Mouse (Mus musculus): ENCODE measurements around the gene Apol7b. TPM values are rescaled to one million over a fixed set of nuclear protein-coding genes. Genes with fewer than 3 reads are reported as not detected.
A peak's percentile ranks its signal among the peaks of the same experiment; 100 is the strongest.
"Not testable (repeated sequence)": the region's sequence is repeated elsewhere in the genome, so short reads cannot be mapped to it uniquely, and the experiment has no call there.

The Apol7b gene
- polyA plus RNA-seq, 1 experiment from 2014 or later, result 0.28 TPM

- H3K4me1 ChIP-seq (ENCODE audit: control insufficient read depth, insufficient read depth, low read length); H3K27me3 ChIP-seq (replicated peaks; ENCODE audit: control insufficient read depth, insufficient read depth, low read length); H3K27ac ChIP-seq (ENCODE audit: low read length); H3K4me3 ChIP-seq (ENCODE audit: low read length); H3K4me2 ChIP-seq (ENCODE audit: low read depth, low read length); H3K9ac ChIP-seq (ENCODE audit: low read depth, low read length); H3K9me3 ChIP-seq (ENCODE audit: control insufficient read depth, low read length); H3K36me3 ChIP-seq (ENCODE audit: control insufficient read depth, insufficient read depth, low read length): not testable (repeated sequence)
- ATAC-seq, result peak; percentile 96
- 42% methylated on average over 8 of the region's 10 CpGs for WGBS
Measured at GRCm38 (mm10) chr15:77428690-77429448, 18.4 kb downstream of the Apol7b start.

GRCm38 (mm10) chr15:77422925-77423324 is 24.4 kb downstream of the Apol7b start:
- H3K4me1 ChIP-seq (ENCODE audit: control insufficient read depth, insufficient read depth, low read length); H3K4me3 ChIP-seq (ENCODE audit: low read length); H3K9me3 ChIP-seq (ENCODE audit: control insufficient read depth, low read length); H3K4me2 ChIP-seq (ENCODE audit: low read depth, low read length); H3K27me3 ChIP-seq (replicated peaks; ENCODE audit: control insufficient read depth, insufficient read depth, low read length); H3K36me3 ChIP-seq (ENCODE audit: control insufficient read depth, insufficient read depth, low read length); H3K27ac ChIP-seq (ENCODE audit: low read length); H3K9ac ChIP-seq (ENCODE audit: low read depth, low read length): not testable (repeated sequence)
- peak; percentile 56; the same call in 1 of the 2 replicates for ATAC-seq
- 63% methylated on average over 3 of the region's 7 CpGs for WGBS

DNA sequence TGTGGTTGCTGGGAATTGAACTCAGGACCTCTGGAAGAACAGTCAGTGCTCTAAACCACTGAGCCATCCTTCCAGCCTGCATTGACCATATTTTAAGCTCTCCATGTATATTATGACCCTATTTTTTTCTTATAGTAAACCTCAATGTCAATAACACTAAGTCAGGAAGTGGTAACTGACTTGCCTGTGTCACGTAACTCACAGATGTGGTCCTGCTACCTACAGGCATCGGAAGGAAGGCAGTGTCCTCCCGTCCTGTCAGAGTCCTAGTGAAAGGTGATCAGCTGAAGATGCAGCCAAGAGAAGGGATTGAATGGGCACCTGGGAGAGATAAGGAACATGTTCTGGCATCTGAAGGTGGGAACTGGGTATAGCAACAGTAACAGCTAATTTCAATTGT is 27.6 kb downstream of the Apol7b start:
- not testable (repeated sequence) for H3K9ac ChIP-seq (ENCODE audit: low read depth, low read length); H3K9me3 ChIP-seq (ENCODE audit: control insufficient read depth, low read length); H3K36me3 ChIP-seq (ENCODE audit: control insufficient read depth, insufficient read depth, low read length); H3K4me1 ChIP-seq (ENCODE audit: control insufficient read depth, insufficient read depth, low read length); H3K4me2 ChIP-seq (ENCODE audit: low read depth, low read length); H3K27me3 ChIP-seq (replicated peaks; ENCODE audit: control insufficient read depth, insufficient read depth, low read length); H3K4me3 ChIP-seq (ENCODE audit: low read length); H3K27ac ChIP-seq (ENCODE audit: low read length); ATAC-seq
- WGBS, result no CpG with 5 or more reads among the region's 3 CpGs

DNA sequence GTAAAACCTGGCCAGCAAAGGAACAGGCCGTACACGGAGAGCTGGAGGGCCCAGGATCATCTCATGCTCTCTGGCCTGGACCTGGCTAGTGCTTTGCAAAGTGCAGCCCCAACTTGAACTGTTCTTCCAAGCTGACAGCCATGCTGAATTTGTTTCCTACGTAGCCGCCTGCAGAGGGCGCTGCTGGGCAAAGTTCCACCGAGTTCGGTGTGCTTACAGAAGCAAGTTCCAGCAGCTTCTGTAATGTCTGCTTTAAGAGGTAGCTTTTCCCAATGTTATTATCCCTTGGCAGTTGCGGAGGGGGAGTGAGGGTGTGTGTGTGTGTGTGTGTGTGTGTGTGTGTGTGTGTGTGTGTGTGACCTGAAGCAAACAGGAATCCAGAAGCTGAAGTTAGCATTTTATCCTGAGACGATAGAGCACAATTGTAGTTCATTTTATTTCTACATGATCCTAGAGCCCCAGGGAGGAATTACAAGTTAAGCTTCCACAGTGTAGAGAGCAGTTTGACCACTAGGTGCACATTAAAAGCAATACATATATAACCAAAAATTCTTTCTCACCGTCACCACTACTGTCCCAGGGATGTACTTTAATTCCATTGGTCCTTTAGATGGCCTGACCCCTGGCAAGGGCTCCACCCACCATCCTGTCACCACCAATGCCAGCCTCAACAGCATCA is 30.5 kb downstream of the Apol7b start:
- not testable (repeated sequence) for ATAC-seq; H3K4me1 ChIP-seq (ENCODE audit: control insufficient read depth, insufficient read depth, low read length); H3K27ac ChIP-seq (ENCODE audit: low read length); H3K9ac ChIP-seq (ENCODE audit: low read depth, low read length); H3K9me3 ChIP-seq (ENCODE audit: control insufficient read depth, low read length); H3K36me3 ChIP-seq (ENCODE audit: control insufficient read depth, insufficient read depth, low read length); H3K4me2 ChIP-seq (ENCODE audit: low read depth, low read length); H3K27me3 ChIP-seq (replicated peaks; ENCODE audit: control insufficient read depth, insufficient read depth, low read length); H3K4me3 ChIP-seq (ENCODE audit: low read length)
- 27% methylated on average over 2 of the region's 10 CpGs for whole genome bisulfite sequencing

DNA sequence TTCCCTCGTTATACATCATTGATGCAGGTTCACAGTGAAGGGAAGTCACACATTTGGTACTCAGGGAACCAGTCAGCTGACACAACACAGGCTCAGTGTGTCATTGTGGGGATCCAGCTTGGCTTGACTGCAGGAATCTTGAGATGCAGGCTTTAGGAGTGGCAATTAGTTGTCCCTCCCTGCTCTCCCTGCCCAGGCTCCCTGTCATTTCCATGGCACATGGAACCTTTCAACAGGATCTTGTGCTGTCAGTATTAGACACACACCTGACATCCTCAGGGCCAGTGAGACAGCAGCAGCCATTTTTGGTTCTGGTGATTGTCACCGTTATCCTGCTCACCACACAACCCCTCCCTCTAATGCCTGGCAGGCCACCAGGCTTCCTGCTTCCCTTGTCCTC is 31.6 kb downstream of the Apol7b start:
- not testable (repeated sequence) for H3K4me3 ChIP-seq (ENCODE audit: low read length); H3K9ac ChIP-seq (ENCODE audit: low read depth, low read length); H3K27ac ChIP-seq (ENCODE audit: low read length); H3K4me1 ChIP-seq (ENCODE audit: control insufficient read depth, insufficient read depth, low read length); H3K27me3 ChIP-seq (replicated peaks; ENCODE audit: control insufficient read depth, insufficient read depth, low read length); H3K36me3 ChIP-seq (ENCODE audit: control insufficient read depth, insufficient read depth, low read length); H3K9me3 ChIP-seq (ENCODE audit: control insufficient read depth, low read length); ATAC-seq; H3K4me2 ChIP-seq (ENCODE audit: low read depth, low read length)
- WGBS, result 69% methylated on average over 2 of the region's 2 CpGs

GRCm38 (mm10) chr15:77412695-77413094 is 34.6 kb downstream of the Apol7b start:
- H3K27ac ChIP-seq (ENCODE audit: low read length); H3K36me3 ChIP-seq (ENCODE audit: control insufficient read depth, insufficient read depth, low read length); H3K27me3 ChIP-seq (replicated peaks; ENCODE audit: control insufficient read depth, insufficient read depth, low read length); H3K4me3 ChIP-seq (ENCODE audit: low read length); H3K9me3 ChIP-seq (ENCODE audit: control insufficient read depth, low read length); H3K9ac ChIP-seq (ENCODE audit: low read depth, low read length); H3K4me2 ChIP-seq (ENCODE audit: low read depth, low read length); H3K4me1 ChIP-seq (ENCODE audit: control insufficient read depth, insufficient read depth, low read length); ATAC-seq: not testable (repeated sequence)
- WGBS, result 32% methylated on average over 4 of the region's 4 CpGs

- WGBS, result 86% methylated on average over 1 of the region's 4 CpGs
Measured at GRCm38 (mm10) chr15:77411035-77411434, 36.3 kb downstream of the Apol7b start, which contains the start of gene Apol9a. Apol9a (minus strand) TSS chr15:77411135.

DNA sequence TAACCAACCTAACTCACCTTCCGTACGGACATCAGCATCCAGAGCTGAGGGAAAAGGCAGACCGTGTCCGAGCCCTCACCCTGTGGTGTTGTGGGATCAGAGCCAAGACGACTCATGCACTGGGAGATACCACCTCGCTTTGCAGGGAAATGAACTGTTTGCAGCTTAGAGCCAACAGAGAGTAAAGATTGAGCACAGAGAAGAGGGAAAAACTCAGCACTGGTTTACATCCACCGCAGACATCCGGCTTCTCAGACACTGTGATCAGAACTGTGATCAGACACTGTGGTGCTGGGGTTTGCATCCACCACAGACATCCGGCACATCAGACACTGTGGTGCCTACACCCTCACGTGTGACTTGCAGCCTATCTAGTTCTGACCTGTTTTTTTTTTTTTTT is 40.9 kb downstream of the Apol7b start:
- not testable (repeated sequence) for H3K4me1 ChIP-seq (ENCODE audit: control insufficient read depth, insufficient read depth, low read length); H3K27me3 ChIP-seq (replicated peaks; ENCODE audit: control insufficient read depth, insufficient read depth, low read length); H3K4me3 ChIP-seq (ENCODE audit: low read length); H3K4me2 ChIP-seq (ENCODE audit: low read depth, low read length); H3K36me3 ChIP-seq (ENCODE audit: control insufficient read depth, insufficient read depth, low read length); ATAC-seq; H3K9me3 ChIP-seq (ENCODE audit: control insufficient read depth, low read length); H3K9ac ChIP-seq (ENCODE audit: low read depth, low read length); H3K27ac ChIP-seq (ENCODE audit: low read length)
- WGBS, result 66% methylated on average over 10 of the region's 10 CpGs

More at GRCm38 (mm10) chr15:77411035-77411434, 36.3 kb downstream of the Apol7b start, which contains the start of gene Apol9a:
- ATAC-seq; H3K9me3 ChIP-seq (ENCODE audit: control insufficient read depth, low read length); H3K27me3 ChIP-seq (replicated peaks; ENCODE audit: control insufficient read depth, insufficient read depth, low read length); H3K4me3 ChIP-seq (ENCODE audit: low read length); H3K36me3 ChIP-seq (ENCODE audit: control insufficient read depth, insufficient read depth, low read length); H3K4me2 ChIP-seq (ENCODE audit: low read depth, low read length); H3K4me1 ChIP-seq (ENCODE audit: control insufficient read depth, insufficient read depth, low read length); H3K9ac ChIP-seq (ENCODE audit: low read depth, low read length); H3K27ac ChIP-seq (ENCODE audit: low read length): not testable (repeated sequence)

DNA sequence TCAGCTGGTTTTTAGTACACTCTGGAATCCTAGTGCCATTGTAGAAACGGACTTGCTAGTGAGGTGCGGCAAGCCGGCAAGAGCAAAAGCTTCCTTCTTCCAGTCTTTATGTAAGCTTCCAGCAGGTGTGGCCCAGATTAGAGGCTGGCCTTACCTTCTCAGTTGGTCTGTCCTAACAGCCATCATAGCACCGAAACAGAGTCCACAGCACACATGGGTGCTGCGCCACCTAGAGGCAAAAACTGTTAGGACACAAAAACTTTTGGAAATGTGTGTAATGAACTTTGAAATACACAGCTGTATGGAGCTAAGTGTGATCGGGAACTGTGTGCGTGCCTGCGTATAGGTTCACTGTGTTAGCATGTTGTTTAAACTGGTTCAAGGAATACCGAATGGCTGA is 48.3 kb downstream of the Apol7b start, which contains the start of gene Apol7a:
TSS of gene Apol7a (minus strand) at position 84 of the 400 bp plus-strand sequence.
- H3K9me3 ChIP-seq (ENCODE audit: control insufficient read depth, low read length); H3K27me3 ChIP-seq (replicated peaks; ENCODE audit: control insufficient read depth, insufficient read depth, low read length); H3K4me1 ChIP-seq (ENCODE audit: control insufficient read depth, insufficient read depth, low read length); H3K36me3 ChIP-seq (ENCODE audit: control insufficient read depth, insufficient read depth, low read length): not testable (repeated sequence)
- 48% methylated on average over 9 of the region's 9 CpGs for WGBS
- Histone ChIP-seq H3K9ac (ENCODE audit: low read depth, low read length) (peak within 1 kb of the TSS; percentile 3; the same call in 1 of the 2 replicates), H3K4me2 (ENCODE audit: low read depth, low read length) (peak within 1 kb of the TSS; percentile 29), H3K4me3 (ENCODE audit: low read length) (peak within 1 kb of the TSS; percentile 7; the same call in 1 of the 2 replicates), H3K27ac (ENCODE audit: low read length) (peak within 1 kb of the TSS; percentile 53)
- ATAC-seq, result peak; percentile 45; the same call in 1 of the 2 replicates

All from intestine, embryonic 16.5 days (tissue).